Mouse (Mus musculus) ES-Bruce4 (cell line): ENCODE measurements at regions not wholly inside any gene's neighbourhood (a gene's known extent, or its start where the extent isn't known, plus 50 kb on each side); places are given as distances from the start of the nearest gene placed in this dataset.

Source experiments
- CTCF ChIP-seq: IDR thresholded peaks from one replicate; pipeline ENCODE4 v1.8.1; 2011; ENCODE audit warnings: low read depth, low read length
- EP300 ChIP-seq: IDR thresholded peaks from 2 replicates; pipeline ENCODE4 v1.6.1; 2011; ENCODE audit warnings: low read depth, low read length; ENCODE audit not compliant: insufficient read depth
- POLR2A ChIP-seq: IDR thresholded peaks from one replicate; pipeline ENCODE4 v1.8.1; 2011; ENCODE audit warnings: low read length; ENCODE audit not compliant: insufficient read depth

DNA sequence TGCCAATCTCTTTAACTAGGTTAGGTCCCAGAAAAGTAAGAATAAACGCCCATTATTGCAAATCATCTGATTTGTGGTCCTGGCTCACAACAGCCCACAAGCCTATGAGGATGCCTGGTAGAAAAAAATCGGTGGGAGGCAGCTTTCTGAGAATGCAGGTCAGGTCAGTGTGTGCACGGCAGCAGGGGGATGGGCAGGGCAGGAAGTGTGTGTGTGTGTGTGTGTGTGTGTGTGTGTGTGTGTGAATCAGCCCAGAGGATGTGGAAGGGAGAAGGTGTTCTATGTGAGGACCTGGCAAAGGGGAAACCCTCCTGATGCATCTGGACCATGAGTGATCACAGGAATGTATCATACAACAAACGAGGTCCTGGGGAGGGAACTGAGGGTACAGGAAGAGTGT lies 287.5 kb upstream of the 3110018I06Rik start:
- TF ChIP-seq POLR2A (no peak), EP300 (no peak), CTCF (no peak)
